Mouse (Mus musculus) E14TG2a.4 (cell line): ENCODE results near the gene Igdcc3.

Experiments
- CTCF ChIP-seq: conservative IDR thresholded peaks from 2 replicates; pipeline ENCODE4 v1.5.1; 2014; ENCODE audit warnings: low read length
- NANOG ChIP-seq: IDR thresholded peaks from 2 replicates; pipeline ENCODE4 v1.6.1; 2014; ENCODE audit warnings: borderline replicate concordance, low read length, mixed read lengths
- POU5F1 ChIP-seq: IDR thresholded peaks from 2 replicates; pipeline ENCODE4 v1.6.1; 2014; ENCODE audit warnings: low read length, borderline replicate concordance

GRCm38 (mm10) chr9:65156604-65157003 is 15.6 kb downstream of the Igdcc3 start:
- TF ChIP-seq CTCF (no peak), POU5F1 (no peak), NANOG (no peak)
